Mouse (Mus musculus) forebrain, embryonic 16.5 days (tissue): ENCODE measurements around the gene Atp8b5. TPM values are rescaled to one million over a fixed set of nuclear protein-coding genes. Genes with fewer than 3 reads are reported as not detected.

Source experiments
- ATAC-seq: fragments of 200-750 bp; cut with Nextera tagmentation; 2 replicates; pipeline ENCODE4 v1.8.0; 2017; ENCODE audit warnings: mild to moderate bottlenecking, moderate library complexity
- H3K27ac ChIP-seq: fragments of 300-500 bp; sonication (generic); 2 replicates; pipeline ENCODE4 v1.5.1; 2014; ENCODE audit warnings: low read length, control low read depth
- H3K27me3 ChIP-seq: fragments of 300-500 bp; sonication (generic); replicated peaks from 2 replicates; pipeline ENCODE4 v1.6.1; 2014; ENCODE audit warnings: low read length; ENCODE audit not compliant: control insufficient read depth, insufficient read depth
- H3K36me3 ChIP-seq: fragments of 300-500 bp; sonication (generic); 2 replicates; pipeline ENCODE4 v1.6.1; 2014; ENCODE audit not compliant: control insufficient read depth, insufficient read depth
- H3K4me1 ChIP-seq: fragments of 300-500 bp; sonication (generic); replicated peaks from 2 replicates; pipeline ENCODE4 v1.6.1; 2014; ENCODE audit warnings: low read length; ENCODE audit not compliant: control insufficient read depth, insufficient read depth
- H3K4me2 ChIP-seq: fragments of 300-500 bp; sonication (generic); 2 replicates; pipeline ENCODE4 v1.6.1; 2014; ENCODE audit warnings: mild to moderate bottlenecking, low read length, control low read depth
- H3K4me3 ChIP-seq: fragments of 300-500 bp; sonication (generic); replicated peaks from 2 replicates; pipeline ENCODE4 v1.5.1; 2014; ENCODE audit warnings: mild to moderate bottlenecking, low read length, control low read depth
- H3K9ac ChIP-seq: fragments of 300-500 bp; sonication (generic); replicated peaks from 2 replicates; pipeline ENCODE4 v1.6.1; 2014; ENCODE audit warnings: low read depth, low read length, control low read depth
- H3K9me3 ChIP-seq: fragments of 300-500 bp; sonication (generic); 2 replicates; pipeline ENCODE4 v1.6.1; 2016; ENCODE audit warnings: low read length; ENCODE audit not compliant: control insufficient read depth
- WGBS: fragments of 180-500 bp; shearing (Covaris S2); extraction: QIAGEN DNeasy Blood & Tissue Kit; methylation state at CpG from one replicate; pipeline ENCODE4 v1.1.7; 2014; 5-methylcytosine and 5-hydroxymethylcytosine counted together
- polyA plus RNA-seq: library from polyadenylated mRNA; unstranded; fragments of >200 nt; fragmentation: Nextera tagmentation; extraction: Ambion mirVana; gene quantifications from 2 replicates; pipeline ENCODE4 v1.2.1, GENCODE M21; 2015

The Atp8b5 gene
- polyA plus RNA-seq, 1 experiment from 2014 or later = 0.63 TPM

DNA sequence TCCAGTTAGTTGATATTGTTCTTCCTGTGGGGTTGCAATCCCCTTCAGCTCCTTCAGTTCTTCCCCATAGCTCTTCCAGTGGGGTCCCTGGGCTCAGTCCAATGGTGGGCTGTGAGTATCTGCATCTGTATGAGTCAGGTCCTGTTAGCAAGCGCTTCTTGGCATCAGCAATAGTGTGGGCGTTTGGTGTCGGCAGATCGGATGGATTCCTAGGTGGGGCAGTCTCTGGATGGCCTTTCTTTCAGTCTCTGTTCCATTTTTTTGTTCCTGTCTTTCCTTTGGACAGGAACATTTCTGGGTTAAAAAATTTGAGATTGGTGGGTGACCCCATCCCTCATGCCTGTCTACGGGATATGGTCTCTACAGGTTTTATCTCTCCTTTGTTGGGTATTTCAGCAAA, 18.5 kb downstream of the Atp8b5 start:
- Histone ChIP-seq H3K4me1 (no peaks in the 10 kb centered on the region), H3K27me3 (no peaks in the 10 kb centered on the region), H3K9ac (no peak overlapping the region), H3K4me2 (no peak overlapping the region), H3K9me3 (no peaks in the 10 kb centered on the region), H3K4me3 (no peak overlapping the region), H3K27ac (no peak overlapping the region), H3K36me3 (no peaks in the 10 kb centered on the region)
- no peak for ATAC-seq
- 93% methylated on average over 5 of the region's 5 CpGs for WGBS

DNA sequence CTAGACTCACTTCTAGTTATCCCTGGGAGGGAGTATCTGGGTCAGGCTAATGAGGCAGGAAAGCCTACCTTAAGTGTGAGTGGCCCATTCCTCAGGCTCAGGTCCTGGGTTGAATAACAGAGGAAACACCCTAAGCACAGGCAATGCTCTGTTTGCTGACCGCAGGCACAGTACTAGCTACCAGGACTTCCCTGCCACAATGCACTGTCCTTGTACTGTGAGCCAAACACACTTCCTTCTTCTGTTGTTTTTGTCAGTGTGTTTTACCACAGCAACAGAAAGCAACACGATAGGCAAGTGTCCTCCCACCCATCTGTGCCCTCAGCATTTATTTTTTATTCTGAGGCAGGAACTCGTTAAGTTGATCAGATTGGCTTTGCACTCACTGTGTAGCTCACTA, 20.3 kb downstream of the Atp8b5 start:
- H3K36me3 ChIP-seq = no peaks in the 10 kb centered on the region
- no peak overlapping the region for H3K9ac ChIP-seq
- no peaks in the 10 kb centered on the region for H3K9me3 ChIP-seq
- H3K27ac ChIP-seq = no peak overlapping the region
- no peaks in the 10 kb centered on the region for H3K27me3 ChIP-seq
- no peak overlapping the region for H3K4me3 ChIP-seq
- WGBS = 55% methylated on average over 3 of the region's 3 CpGs
- no peaks in the 10 kb centered on the region for H3K4me1 ChIP-seq
- ATAC-seq = no peak
- no peak overlapping the region for H3K4me2 ChIP-seq

DNA sequence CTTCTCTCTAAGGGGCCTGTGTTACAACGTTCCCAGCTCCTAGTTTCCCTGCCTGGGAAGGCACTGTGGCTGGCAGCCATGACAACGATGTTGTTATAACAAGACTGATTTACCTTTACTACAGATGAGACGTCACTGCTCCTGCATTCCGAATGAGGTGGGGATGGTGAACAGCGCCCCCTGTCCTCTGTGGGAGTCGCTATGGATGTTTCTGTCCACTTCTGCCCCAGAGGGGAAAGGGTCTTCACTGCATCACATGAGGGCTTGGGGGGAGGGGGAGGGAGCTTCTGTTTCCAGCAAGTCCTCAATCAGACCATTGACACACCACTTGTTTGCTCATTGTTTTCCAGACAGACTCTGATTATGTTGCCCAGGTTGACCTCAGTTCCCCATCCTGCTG, 27.0 kb downstream of the Atp8b5 start:
- H3K9ac ChIP-seq = no peak overlapping the region
- H3K4me2 ChIP-seq = no peak overlapping the region

DNA sequence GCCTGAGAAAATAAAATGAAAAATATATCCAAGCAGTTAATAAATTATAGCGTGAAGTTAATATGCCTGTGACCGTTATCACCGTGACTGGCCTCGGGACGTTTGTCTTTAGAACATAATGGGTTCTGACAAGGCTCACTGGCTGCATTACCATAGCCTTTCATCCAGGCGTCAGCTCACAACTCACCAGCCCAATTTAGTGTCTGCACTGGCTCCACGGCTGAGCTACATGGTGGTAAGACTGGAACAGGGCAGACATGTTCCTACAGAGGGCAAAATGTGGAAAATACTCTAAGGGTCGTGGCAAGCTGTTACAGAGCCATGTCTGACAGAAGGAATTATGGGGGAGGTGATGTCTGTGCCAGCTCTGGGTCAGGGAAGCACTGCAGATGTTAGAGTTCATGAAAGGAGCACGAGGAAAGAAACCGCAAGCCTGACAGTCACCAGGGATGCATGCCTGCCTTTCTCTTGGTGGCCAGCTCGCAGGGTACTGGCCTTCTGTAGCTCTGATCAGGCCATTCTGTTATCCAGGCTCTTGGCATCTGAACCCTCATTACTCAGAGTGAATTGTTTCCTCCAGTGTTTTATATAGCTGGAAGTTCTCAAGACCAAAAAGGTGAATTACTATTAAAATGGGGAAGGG, 42.9 kb downstream of the Atp8b5 start:
- H3K4me1 ChIP-seq = no peaks in the 10 kb centered on the region; the same call in 1 of the 2 replicates
- H3K9ac ChIP-seq = no peak overlapping the region
- no peaks in the 10 kb centered on the region for H3K9me3 ChIP-seq
- ATAC-seq = no peak
- no peak overlapping the region for H3K4me3 ChIP-seq
- no peak overlapping the region for H3K27ac ChIP-seq
- 33% methylated on average over 11 of the region's 11 CpGs for WGBS
- no peak overlapping the region for H3K4me2 ChIP-seq
- no peaks in the 10 kb centered on the region for H3K36me3 ChIP-seq
- H3K27me3 ChIP-seq = no peaks in the 10 kb centered on the region

More for the DNA sequence above, 27.0 kb downstream of the Atp8b5 start:
- H3K4me3 ChIP-seq = no peak overlapping the region
- WGBS = 38% methylated on average over 6 of the region's 6 CpGs
- no peak for ATAC-seq
- no peaks in the 10 kb centered on the region for H3K4me1 ChIP-seq
- H3K27me3 ChIP-seq = no peaks in the 10 kb centered on the region
- H3K9me3 ChIP-seq = no peaks in the 10 kb centered on the region
- H3K36me3 ChIP-seq = no peaks in the 10 kb centered on the region
- H3K27ac ChIP-seq = no peak overlapping the region

DNA sequence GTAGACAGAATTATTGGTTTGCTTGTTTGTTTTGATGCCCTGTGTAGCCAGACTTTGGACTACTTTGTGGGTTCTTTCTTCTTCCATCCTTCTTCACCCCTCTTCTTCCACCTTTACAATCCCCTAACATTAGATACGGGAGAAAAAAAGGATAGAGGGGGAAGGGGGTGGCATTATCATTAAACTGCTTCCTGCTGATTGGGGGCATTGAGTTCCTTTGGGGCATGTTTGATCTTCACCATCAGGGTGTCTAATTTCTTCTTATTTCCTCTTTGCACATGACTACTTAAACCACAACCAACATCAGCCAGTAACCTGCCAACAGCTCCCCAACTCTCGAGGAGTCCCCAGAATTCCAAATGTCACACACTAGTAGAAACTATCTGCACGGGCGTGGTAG, 54.6 kb downstream of the Atp8b5 start:
- ATAC-seq = no peak
- WGBS = 87% methylated on average over 4 of the region's 4 CpGs
- H3K27me3 ChIP-seq = no peaks in the 10 kb centered on the region
- H3K4me1 ChIP-seq = no peaks in the 10 kb centered on the region
- no peak overlapping the region for H3K4me3 ChIP-seq
- no peak overlapping the region for H3K4me2 ChIP-seq
- H3K27ac ChIP-seq = no peak overlapping the region
- H3K36me3 ChIP-seq = no peaks in the 10 kb centered on the region
- no peaks in the 10 kb centered on the region for H3K9me3 ChIP-seq
- no peak overlapping the region for H3K9ac ChIP-seq

DNA sequence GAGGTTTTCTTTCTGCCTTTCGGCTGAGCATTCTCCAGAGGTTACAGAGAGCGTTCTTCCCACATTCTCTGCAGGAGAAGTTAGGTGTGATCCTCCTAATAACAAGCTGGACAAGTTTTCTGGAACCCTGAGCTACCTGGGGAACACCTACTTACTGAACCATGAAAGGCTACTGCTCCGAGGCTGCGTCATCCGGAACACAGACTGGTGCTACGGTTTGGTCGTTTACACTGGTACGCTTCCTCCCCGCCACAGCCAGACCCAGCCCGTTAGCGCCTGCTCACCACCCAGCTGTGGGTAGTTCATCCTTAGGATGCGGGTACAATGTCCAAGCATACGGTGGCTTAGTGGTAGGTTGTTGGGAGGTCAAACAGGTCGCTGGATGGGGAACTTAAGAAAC, 55.4 kb downstream of the Atp8b5 start:
- Histone ChIP-seq H3K27ac (no peak overlapping the region), H3K4me1 (no peaks in the 10 kb centered on the region), H3K9ac (no peak overlapping the region), H3K4me2 (no peak overlapping the region), H3K9me3 (no peaks in the 10 kb centered on the region), H3K4me3 (no peak overlapping the region), H3K36me3 (no peaks in the 10 kb centered on the region), H3K27me3 (no peaks in the 10 kb centered on the region)
- WGBS = 92% methylated on average over 14 of the region's 14 CpGs
- no peak for ATAC-seq

DNA sequence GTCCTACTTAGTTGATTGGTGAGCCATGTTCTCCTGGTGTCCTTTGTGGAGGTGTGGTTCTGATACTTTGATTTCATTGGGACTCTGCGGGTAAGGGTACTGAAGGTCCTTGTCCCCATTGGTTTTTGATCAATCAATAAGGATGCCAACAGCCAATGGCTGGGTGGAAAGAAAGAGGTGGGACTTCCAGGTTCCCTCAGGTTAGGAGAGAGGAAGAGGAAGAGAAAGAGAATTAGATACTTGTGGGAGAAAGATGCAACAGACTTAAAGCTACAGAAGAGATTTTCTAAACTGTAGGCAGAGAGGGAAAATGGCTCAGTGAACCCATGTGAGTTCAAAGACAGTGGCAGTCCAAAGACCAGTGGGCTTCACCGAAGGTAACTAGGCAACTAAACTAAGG, 60.2 kb downstream of the Atp8b5 start:
- WGBS = 98% methylated on average over 2 of the region's 2 CpGs

DNA sequence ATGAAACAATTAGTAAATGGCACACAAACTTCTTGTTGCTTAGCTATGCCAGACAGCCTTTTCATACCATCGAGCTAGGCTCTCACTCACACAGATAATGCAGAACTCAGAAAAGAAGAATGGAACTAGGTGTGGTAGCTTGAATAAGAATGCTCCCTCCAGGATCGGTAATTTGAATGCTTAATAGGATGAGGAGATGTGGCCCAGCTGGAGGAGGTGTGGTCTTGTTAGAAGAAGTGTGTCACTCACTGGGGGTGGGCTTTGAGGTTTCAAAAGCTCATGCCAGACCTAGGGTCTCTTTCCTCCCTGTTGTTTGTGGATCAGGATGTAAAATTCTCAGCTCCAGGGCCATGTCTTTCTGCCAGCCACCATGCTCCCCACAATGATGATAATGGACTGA, 67.8 kb downstream of the Atp8b5 start:
- H3K9ac ChIP-seq = no peak overlapping the region
- 39% methylated on average over 2 of the region's 2 CpGs for WGBS
- no peak for ATAC-seq
- peaks cover 6% of the 10 kb centered on the region for H3K9me3 ChIP-seq
- no peaks in the 10 kb centered on the region for H3K4me1 ChIP-seq
- H3K4me3 ChIP-seq = no peak overlapping the region
- no peak overlapping the region for H3K27ac ChIP-seq
- no peaks in the 10 kb centered on the region for H3K27me3 ChIP-seq
- H3K4me2 ChIP-seq = no peak overlapping the region
- no peaks in the 10 kb centered on the region for H3K36me3 ChIP-seq

More for the DNA sequence above, 60.2 kb downstream of the Atp8b5 start:
- Histone ChIP-seq H3K27me3 (no peaks in the 10 kb centered on the region), H3K4me1 (no peaks in the 10 kb centered on the region), H3K9ac (no peak overlapping the region), H3K36me3 (no peaks in the 10 kb centered on the region), H3K4me3 (no peak overlapping the region), H3K27ac (no peak overlapping the region), H3K9me3 (no peaks in the 10 kb centered on the region), H3K4me2 (no peak overlapping the region)
- no peak for ATAC-seq

DNA sequence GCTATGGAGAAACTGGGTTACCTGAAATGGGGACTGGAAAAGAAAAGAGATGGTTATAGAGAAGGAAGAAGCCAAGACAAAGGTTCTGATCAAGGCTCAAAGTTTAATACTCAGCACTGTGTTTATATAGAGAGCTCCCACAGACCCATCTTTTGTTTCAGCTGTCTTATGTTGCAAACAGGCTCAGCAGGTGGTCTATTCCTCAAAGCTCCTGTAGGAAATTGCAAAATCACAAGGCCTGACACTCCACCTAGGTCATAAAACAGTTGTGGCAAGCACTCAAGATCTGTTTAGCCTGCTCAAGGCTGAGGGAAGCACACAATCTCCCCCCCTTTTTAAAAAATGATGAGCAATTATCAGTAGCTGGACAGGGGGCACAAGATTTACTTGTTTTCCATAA, 69.2 kb downstream of the Atp8b5 start:
- Histone ChIP-seq H3K27ac (no peak overlapping the region), H3K36me3 (no peaks in the 10 kb centered on the region), H3K9me3 (peaks cover 6% of the 10 kb centered on the region), H3K4me2 (no peak overlapping the region), H3K4me1 (no peaks in the 10 kb centered on the region), H3K9ac (no peak overlapping the region), H3K27me3 (no peaks in the 10 kb centered on the region), H3K4me3 (no peak overlapping the region)
- ATAC-seq = no peak
